Mouse (Mus musculus) heart, adult 11 months (tissue): Measurements from ENCODE around the gene Meox2.
A peak's percentile ranks its signal among the peaks of the same experiment; 100 is the strongest.
"Not testable (repeated sequence)": the region's sequence is repeated elsewhere in the genome, so short reads cannot be mapped to it uniquely, and the experiment has no call there.

Source experiments
- DNase-seq: peaks from one replicate; pipeline ENCODE4 v3.0.0; 2022

Meox2 gene

GRCm38 (mm10) chr12:37108390-37108738, at the start of gene Meox2:
Gene Meox2 (plus strand): TSS chr12:37108540.
- peak; percentile 99 for DNase-seq

GRCm38 (mm10) chr12:37072636-37073035, 35.7 kb upstream of the Meox2 start:
- DNase-seq = no peak

GRCm38 (mm10) chr12:37077308-37077707, 31.0 kb upstream of the Meox2 start:
- DNase-seq = no peak

- not testable (repeated sequence) for DNase-seq
These were observed 28.3 kb upstream of the Meox2 start for GRCm38 (mm10) chr12:37080005-37080404.

- DNase-seq = peak; percentile 51
These were observed 1.8 kb upstream of the Meox2 start for GRCm38 (mm10) chr12:37106541-37106940.

- DNase-seq = peak; percentile 86
These were observed 1.2 kb upstream of the Meox2 start for GRCm38 (mm10) chr12:37107150-37107549.

- peak; percentile 92 for DNase-seq
These were observed 489 bp upstream of the Meox2 start for GRCm38 (mm10) chr12:37107713-37108389.

- peak; percentile 95 for DNase-seq
These were observed 606 bp downstream of the Meox2 start for GRCm38 (mm10) chr12:37108819-37109473.

GRCm38 (mm10) chr12:37109474-37110012, 1.2 kb downstream of the Meox2 start:
- DNase-seq = no peak

GRCm38 (mm10) chr12:37110977-37111376, 2.6 kb downstream of the Meox2 start:
- DNase-seq = peak; percentile 82

GRCm38 (mm10) chr12:37119246-37119645, 10.9 kb downstream of the Meox2 start:
- DNase-seq = no peak

- DNase-seq = no peak
These were observed 15.4 kb downstream of the Meox2 start for GRCm38 (mm10) chr12:37123763-37124162.

- DNase-seq = no peak
These were observed 33.9 kb downstream of the Meox2 start for GRCm38 (mm10) chr12:37142080-37142703.

- DNase-seq = no peak
These were observed 35.5 kb downstream of the Meox2 start for GRCm38 (mm10) chr12:37143879-37144278.

GRCm38 (mm10) chr12:37167742-37168141, 59.4 kb downstream of the Meox2 start:
- DNase-seq = no peak

- DNase-seq = no peak
These were observed 65.0 kb downstream of the Meox2 start for GRCm38 (mm10) chr12:37173324-37173723.

GRCm38 (mm10) chr12:37183689-37184088, 75.3 kb downstream of the Meox2 start:
- peak; percentile 88 for DNase-seq

GRCm38 (mm10) chr12:37188940-37189488, 80.7 kb downstream of the Meox2 start:
- DNase-seq = no peak
